Mouse (Mus musculus) lung, adult 2 months (tissue): ENCODE data around the gene Mtx3. TPM values are rescaled to one million over a fixed set of nuclear protein-coding genes. Genes with fewer than 3 reads are reported as not detected.
A peak's percentile ranks its signal among the peaks of the same experiment; 100 is the strongest.
"Not testable (repeated sequence)": the region's sequence is repeated elsewhere in the genome, so short reads cannot be mapped to it uniquely, and the experiment has no call there.

Experiments
- DNase-seq: peaks from one replicate; pipeline ENCODE4 v3.0.0; 2022
- H3K4me1 ChIP-seq: fragments of 200-500 bp; 2 replicates; pipeline ENCODE4 v1.6.1; 2011; ENCODE audit warnings: low read length; ENCODE audit not compliant: control insufficient read depth, insufficient read depth
- H3K4me3 ChIP-seq: fragments of 200-500 bp; replicated peaks from 2 replicates; pipeline ENCODE3; 2011; ENCODE audit warnings: low read depth, mild to moderate bottlenecking, control low read depth, low read length; ENCODE audit errors: extremely low read depth
- CTCF ChIP-seq: fragments of 200-500 bp; IDR thresholded peaks from 2 replicates; pipeline ENCODE4 v1.5.1; 2011; ENCODE audit warnings: mild to moderate bottlenecking, low read length, control low read depth; ENCODE audit not compliant: insufficient read depth
- POLR2A ChIP-seq: fragments of 200-500 bp; IDR thresholded peaks from 2 replicates; pipeline ENCODE4 v1.6.1; 2011; ENCODE audit warnings: low read depth, mild to moderate bottlenecking, control low read depth, low read length, borderline replicate concordance; ENCODE audit errors: extremely low read depth
- WGBS: fragments of 180-500 bp; shearing (Covaris S2); methylation state at CpG from one replicate; pipeline ENCODE4 v1.1.7; 2018; 5-methylcytosine and 5-hydroxymethylcytosine counted together
- polyA plus RNA-seq: library from polyadenylated mRNA; depleted of rRNA; stranded (reverse); fragments of >200 nt; gene quantifications from 2 replicates; pipeline ENCODE4 v1.2.3, GENCODE M21; 2012; rRNA removed

The Mtx3 gene
- 3.8 and 6.5 TPM in 2 replicates for polyA plus RNA-seq

DNA sequence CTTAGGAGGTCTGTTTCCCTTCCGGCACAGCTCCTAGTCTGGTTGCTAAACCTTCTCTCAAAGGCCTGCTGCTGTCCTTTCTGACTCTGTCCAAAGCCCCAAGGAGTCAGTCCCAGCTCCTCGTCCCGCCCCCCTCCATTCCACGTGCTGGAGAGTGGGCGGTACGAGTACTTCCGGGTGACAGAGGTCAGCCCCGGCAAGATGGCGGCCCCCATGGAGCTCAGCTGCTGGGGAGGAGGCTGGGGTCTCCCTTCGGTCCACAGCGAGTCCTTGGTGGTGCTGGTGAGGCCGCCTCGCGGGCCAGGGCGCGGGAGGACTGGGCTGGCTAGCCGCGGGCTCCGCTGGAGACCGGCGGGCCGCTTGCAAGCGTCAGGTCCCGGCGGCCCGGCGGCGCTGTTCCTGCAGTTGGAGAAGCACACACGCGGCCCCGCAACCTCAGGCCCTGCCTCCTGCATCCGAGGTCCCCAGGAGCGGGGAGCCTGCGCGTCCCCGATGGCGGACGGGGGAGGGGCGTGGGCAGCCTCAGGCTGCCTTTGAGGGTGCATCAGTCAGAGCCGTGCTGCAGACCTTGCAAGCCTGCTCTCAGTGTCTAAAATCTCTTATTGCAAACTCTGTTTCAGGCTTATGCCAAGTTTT lies at the start of gene Mtx3:
Gene Mtx3 (plus strand): TSS at position 175 of the 636 bp plus-strand sequence.
- peak within 1 kb of the TSS; percentile 81 for H3K4me3 ChIP-seq
- H3K4me1 ChIP-seq: no peaks in the 10 kb centered on the region
- 2% methylated on average over 40 of the region's 40 CpGs for WGBS
- DNase-seq: peak; percentile 79
- no peak for TF ChIP-seq CTCF
- TF ChIP-seq POLR2A: peak; percentile 29; the same call in 1 of the 2 replicates

DNA sequence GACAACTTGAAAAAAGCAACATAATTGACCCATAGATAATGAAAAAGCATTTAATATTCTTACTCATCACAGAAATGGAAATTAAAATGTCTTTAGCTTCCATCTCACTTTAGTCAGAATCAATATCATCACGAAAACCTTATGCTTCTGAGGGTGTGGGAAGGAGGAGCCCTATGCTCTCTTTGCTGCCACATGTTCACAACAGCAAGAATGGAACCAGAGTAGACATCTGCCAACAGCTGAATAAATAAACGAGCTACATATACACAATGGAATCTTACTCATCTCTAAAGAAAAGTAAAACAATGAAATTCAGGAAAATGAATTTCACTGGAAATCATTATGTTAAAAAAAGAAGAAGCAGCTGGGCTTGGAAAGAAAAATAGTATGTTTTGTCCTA lies 45.7 kb upstream of the Mtx3 start:
- WGBS: 40% methylated on average over 2 of the region's 2 CpGs
- DNase-seq: no peak
- TF ChIP-seq CTCF (no peak), POLR2A (no peak)
- Histone ChIP-seq H3K4me3 (no peak overlapping the region), H3K4me1 (no peaks in the 10 kb centered on the region)

DNA sequence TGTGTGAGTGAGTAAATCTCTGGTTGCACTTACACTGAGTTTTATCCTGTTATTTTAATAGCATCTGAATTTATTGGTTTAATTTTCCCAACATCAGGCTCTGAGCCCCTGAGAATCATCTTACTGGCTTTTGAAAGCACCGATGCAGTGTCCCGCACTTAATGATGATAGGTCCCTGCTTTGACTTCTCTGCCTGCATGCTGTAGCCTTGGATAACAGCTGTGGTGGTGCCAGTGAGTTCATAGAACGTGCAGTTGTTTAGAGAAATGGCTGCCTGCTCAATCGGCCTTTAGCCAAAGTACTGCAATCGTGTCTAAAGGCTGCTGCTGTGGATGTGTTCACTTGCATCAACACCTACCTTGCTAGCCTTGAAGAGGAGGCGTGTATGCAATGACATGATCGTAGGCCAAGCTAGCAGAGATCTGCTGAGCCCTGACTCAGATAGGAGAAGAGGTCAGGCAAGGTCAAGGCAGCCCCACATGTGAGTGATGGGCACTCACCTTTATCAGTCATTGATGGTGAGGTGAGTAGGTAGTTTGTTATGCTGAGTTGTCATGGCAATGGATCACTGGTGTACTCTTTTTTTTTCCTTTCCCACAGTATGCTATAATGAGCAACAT lies 45.1 kb upstream of the Mtx3 start:
- Histone ChIP-seq H3K4me1 (no peaks in the 10 kb centered on the region), H3K4me3 (no peak overlapping the region)
- no peak for DNase-seq
- no peak for TF ChIP-seq POLR2A
- no peak for TF ChIP-seq CTCF
- 59% methylated on average over 7 of the region's 7 CpGs for WGBS

DNA sequence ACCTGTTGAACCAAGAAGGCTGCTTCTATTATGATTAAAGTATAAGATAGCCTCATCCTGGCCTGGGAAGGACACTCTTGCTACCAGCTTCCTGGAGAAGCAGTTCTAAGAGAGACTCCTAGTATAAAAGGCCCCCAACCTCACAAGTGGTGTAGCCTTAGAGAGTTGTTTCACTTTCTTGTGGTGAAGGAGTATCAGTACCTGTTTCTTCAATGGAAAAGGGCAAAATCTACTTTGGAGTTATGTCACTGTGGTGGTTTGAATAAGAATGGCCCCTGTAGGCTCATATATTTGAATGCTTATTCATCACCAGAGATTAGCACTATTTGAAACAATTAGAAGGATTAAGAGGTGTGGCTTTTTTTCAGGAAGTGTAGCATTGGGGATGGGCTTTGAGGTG lies 37.8 kb upstream of the Mtx3 start:
- TF ChIP-seq POLR2A (no peak), CTCF (no peak)
- H3K4me1 ChIP-seq: no peaks in the 10 kb centered on the region
- DNase-seq: no peak

DNA sequence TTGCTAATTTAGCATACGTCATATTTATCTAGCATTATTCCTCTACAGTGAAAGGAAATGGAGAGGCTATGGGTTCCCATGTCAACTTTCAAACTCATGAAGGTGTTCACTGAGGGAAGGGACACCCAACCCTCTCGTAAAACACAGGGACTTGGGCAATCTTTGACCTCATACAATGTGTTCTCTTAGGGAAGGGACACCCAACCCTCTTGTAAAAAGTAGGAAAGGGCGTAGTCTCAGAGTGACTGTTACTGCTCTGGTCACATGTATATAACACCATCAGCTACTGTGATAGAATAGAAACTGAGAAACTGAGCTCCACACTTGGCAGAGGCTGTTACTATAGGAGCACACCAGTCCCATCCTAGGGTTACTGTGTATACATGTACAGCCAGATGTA lies 36.7 kb upstream of the Mtx3 start:
- no peak overlapping the region for H3K4me3 ChIP-seq
- H3K4me1 ChIP-seq: no peaks in the 10 kb centered on the region
- WGBS: 84% methylated on average over 3 of the region's 3 CpGs
- DNase-seq: no peak
- TF ChIP-seq POLR2A (no peak), CTCF (no peak)

More for the DNA sequence above, 37.8 kb upstream of the Mtx3 start:
- no peak overlapping the region for H3K4me3 ChIP-seq

DNA sequence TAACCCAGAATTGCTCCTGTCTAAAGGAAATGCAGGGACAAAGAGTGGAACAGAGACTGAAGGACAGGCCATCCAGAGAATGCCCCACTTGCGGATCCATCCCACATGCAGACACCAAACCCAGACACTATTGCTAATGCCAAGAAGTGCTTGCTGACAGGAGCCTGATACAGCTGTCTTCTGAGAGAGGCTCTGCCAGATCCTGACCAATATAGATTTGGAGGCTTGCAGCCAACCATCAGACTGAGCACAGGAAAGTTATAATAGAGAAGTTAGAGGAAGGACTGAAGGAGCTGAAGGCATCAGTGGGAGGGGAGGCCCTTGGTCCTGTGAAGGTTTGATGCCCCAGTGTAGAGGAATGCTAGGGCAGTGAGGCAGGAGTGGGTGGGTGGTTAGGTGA lies 34.0 kb upstream of the Mtx3 start:
- WGBS: 81% methylated on average over 1 of the region's 1 CpGs
- not testable (repeated sequence) for DNase-seq, H3K4me1 ChIP-seq, H3K4me3 ChIP-seq

DNA sequence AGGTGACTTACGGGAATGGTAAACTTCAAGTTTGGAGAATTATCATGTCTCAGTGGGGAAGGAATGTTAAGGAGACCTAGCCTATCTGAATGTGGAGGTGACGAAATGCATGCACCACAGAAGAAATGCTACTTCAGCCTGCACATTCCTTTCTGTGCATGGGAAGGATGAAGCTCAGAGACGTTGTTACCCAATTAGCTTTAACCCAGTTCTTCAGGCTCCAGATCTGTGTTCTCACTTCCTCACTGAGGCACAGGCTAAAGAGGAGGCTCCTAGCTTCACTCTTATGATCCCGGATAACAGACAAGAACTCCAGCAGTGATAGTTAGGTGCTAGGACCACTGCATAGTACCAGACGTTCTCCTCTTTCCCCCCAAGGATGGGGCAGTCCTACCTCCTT lies 28.2 kb upstream of the Mtx3 start:
- DNase-seq: no peak
- TF ChIP-seq POLR2A (no peak), CTCF (no peak)
- H3K4me1 ChIP-seq: no peaks in the 10 kb centered on the region
- 73% methylated on average over 5 of the region's 5 CpGs for WGBS
- H3K4me3 ChIP-seq: no peak overlapping the region

DNA sequence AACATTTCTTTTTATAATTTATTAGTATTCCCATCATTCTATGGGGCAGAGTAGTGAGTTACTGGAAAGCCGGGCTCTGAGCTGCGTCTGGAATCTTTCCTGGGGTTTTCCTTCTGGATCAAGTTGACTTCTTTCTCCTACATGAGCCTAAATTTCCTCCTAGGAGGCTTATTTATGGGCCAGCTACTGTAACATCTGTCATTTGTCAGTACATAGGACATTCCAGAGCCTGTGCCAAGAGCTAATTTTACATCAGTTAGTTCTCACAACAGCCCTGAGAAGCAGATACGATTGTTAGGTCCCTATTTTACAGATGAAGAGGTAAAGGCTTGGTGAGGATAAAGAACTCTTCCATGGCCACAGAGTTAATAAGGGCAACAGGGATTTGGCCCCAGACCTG lies 27.2 kb upstream of the Mtx3 start:
- Histone ChIP-seq H3K4me3 (no peak overlapping the region), H3K4me1 (no peaks in the 10 kb centered on the region)
- no peak for TF ChIP-seq CTCF
- no peak for TF ChIP-seq POLR2A
- 51% methylated on average over 3 of the region's 3 CpGs for WGBS
- no peak for DNase-seq

DNA sequence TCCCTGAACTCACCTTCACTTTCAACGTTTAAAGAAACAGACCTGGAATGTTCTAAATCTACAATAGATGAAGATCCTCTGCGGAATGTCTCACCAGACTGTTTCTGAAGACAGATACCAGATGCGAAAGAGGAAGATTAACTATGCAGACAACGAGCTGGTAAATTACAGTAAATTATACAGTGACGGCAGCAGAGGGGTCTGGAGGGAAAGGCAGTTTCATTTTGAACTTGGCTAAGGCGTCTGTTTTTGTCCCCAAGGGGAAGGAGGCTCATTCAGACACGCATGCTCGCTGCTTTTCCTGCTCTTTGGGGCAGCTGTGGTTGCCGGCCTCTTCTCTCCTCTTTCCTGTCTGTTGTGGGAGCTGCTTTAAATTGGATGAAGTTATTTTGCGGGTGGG lies 15.7 kb upstream of the Mtx3 start:
- no peak overlapping the region for H3K4me3 ChIP-seq
- WGBS: 43% methylated on average over 10 of the region's 10 CpGs

DNA sequence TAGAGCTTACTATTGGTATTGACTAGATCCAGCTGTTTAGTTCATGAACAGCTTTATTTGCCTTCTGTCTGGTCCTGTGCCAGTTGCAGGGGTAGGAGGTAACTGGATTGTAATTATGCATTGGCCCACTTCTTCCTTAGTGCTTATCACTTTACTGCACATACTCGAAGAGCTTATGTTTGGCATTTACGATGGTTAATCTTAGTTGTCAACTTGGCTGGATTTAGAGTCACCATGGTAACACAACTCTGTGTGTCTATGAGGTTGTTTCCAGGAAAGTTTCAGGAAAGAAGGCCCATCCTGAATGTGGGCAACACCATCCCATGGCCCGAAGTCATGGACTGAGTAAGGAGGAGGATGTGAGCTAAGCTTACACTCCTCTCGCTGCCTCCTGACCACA lies 11.4 kb upstream of the Mtx3 start:
- TF ChIP-seq CTCF (no peak), POLR2A (no peak)
- no peak for DNase-seq
- Histone ChIP-seq H3K4me3 (no peak overlapping the region), H3K4me1 (no peaks in the 10 kb centered on the region)
- WGBS: 68% methylated on average over 4 of the region's 4 CpGs

More for the DNA sequence above, 15.7 kb upstream of the Mtx3 start:
- H3K4me1 ChIP-seq: no peaks in the 10 kb centered on the region
- DNase-seq: no peak
- TF ChIP-seq CTCF (no peak), POLR2A (no peak)

DNA sequence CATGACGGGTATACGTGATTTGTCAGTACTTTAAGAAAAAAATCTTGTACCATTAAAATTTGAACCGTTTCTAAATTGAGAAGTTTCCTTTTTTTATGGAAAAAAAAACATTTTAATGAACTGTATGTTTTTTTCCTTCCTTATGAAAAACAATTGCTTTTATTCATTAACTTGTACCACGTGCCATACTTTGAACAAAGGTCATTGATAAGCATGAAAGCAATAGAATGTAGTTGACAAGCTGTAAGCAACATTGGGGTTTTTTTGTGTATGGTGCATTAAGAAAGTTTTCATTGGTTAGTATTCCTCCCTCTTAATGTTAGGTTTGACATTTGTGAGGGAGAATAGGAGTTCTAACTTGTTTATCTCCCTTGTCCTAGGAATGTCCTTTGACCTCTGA lies 1.9 kb downstream of the Mtx3 start:
- TF ChIP-seq POLR2A (no peak), CTCF (no peak)
- WGBS: 67% methylated on average over 4 of the region's 4 CpGs
- no peaks in the 10 kb centered on the region for H3K4me1 ChIP-seq
- DNase-seq: no peak
- no peak overlapping the region for H3K4me3 ChIP-seq
